Mouse (Mus musculus) natural killer cell, adult 2 months (primary cell): ENCODE measurements around the gene Calm1.

Source experiments
- DNase-seq, 2 experiments: peaks; one replicate each; pipeline ENCODE4 v3.0.0; 2022; ENCODE audit warnings: low spot score in 2 of 2

Calm1 gene

GRCm38 (mm10) chr12:100223531-100223930 is 24.3 kb downstream of the Calm1 start:
- no peak for DNase-seq

- no peak for DNase-seq
These were observed 26.0 kb downstream of the Calm1 start for GRCm38 (mm10) chr12:100225196-100225595.

- no peak for DNase-seq
These were observed 26.8 kb downstream of the Calm1 start for GRCm38 (mm10) chr12:100226073-100226472.

- no peak for DNase-seq
These were observed 27.4 kb downstream of the Calm1 start for GRCm38 (mm10) chr12:100226621-100227020.

- no peak for DNase-seq
These were observed 28.9 kb downstream of the Calm1 start for GRCm38 (mm10) chr12:100228041-100228725.

GRCm38 (mm10) chr12:100234201-100234600 is 35.0 kb downstream of the Calm1 start:
- DNase-seq: no peak

GRCm38 (mm10) chr12:100234919-100235318 is 35.7 kb downstream of the Calm1 start:
- DNase-seq: no peak

GRCm38 (mm10) chr12:100235423-100235822 is 36.2 kb downstream of the Calm1 start:
- DNase-seq: no peak

- DNase-seq: no peak
These were observed 40.2 kb downstream of the Calm1 start for GRCm38 (mm10) chr12:100239404-100239803.

- no peak for DNase-seq
These were observed 40.6 kb downstream of the Calm1 start for GRCm38 (mm10) chr12:100239807-100240206.

- no peak for DNase-seq
These were observed 42.9 kb downstream of the Calm1 start for GRCm38 (mm10) chr12:100241911-100242796.

GRCm38 (mm10) chr12:100244580-100244979 is 45.3 kb downstream of the Calm1 start:
- no peak for DNase-seq

- no peak for DNase-seq
These were observed 49.9 kb downstream of the Calm1 start for GRCm38 (mm10) chr12:100249170-100249569.

GRCm38 (mm10) chr12:100254471-100254870 is 55.2 kb downstream of the Calm1 start:
- DNase-seq: no peak

- DNase-seq: no peak
These were observed 56.3 kb downstream of the Calm1 start for GRCm38 (mm10) chr12:100255441-100255949.

- no peak for DNase-seq
These were observed 58.5 kb downstream of the Calm1 start for GRCm38 (mm10) chr12:100257779-100258178.
